In genomic region chr7:127196484-127196883, GRCm38 (mm10) we compare ENCODE assay signal across 8 mouse cellular contexts. TPM values are rescaled to one million over a fixed set of nuclear protein-coding genes. Genes with fewer than 3 reads are reported as not detected.
A peak's percentile ranks its signal among the peaks of the same experiment; 100 is the strongest.
DNase-seq lines count a peak whose midpoint lies in the region; ATAC-seq and TF ChIP-seq lines count a peak whose summit lies in the region.

No protein-coding gene starts in this region.

- no peak for ATAC-seq in kidney, postnatal 0 days (replicated peaks; ENCODE audit: low FRiP score, low read depth)
- peak; percentile 1; the same call in 1 of the 2 replicates for ATAC-seq in embryonic facial prominence, embryonic 13.5 days (ENCODE audit: insufficient number of reproducible peaks, insufficient read depth, low FRiP score, low TSS enrichment, low read depth)
- ATAC-seq in intestine, embryonic 16.5 days, result no peak
- ATAC-seq in neural tube, embryonic 13.5 days (ENCODE audit: low read depth), result no peak

- 63% methylated on average over 11 of the region's 11 CpGs for WGBS in kidney, postnatal 0 days
- WGBS in embryonic facial prominence, embryonic 13.5 days, result 60% methylated on average over 11 of the region's 11 CpGs
- 51% methylated on average over 11 of the region's 11 CpGs for WGBS in intestine, embryonic 16.5 days
- WGBS in neural tube, embryonic 13.5 days, result 63% methylated on average over 11 of the region's 11 CpGs

- H3K4me1 ChIP-seq in kidney, postnatal 0 days (replicated peaks; ENCODE audit: insufficient read depth, low read length), result peaks cover 20% of the 10 kb centered on the region
- H3K4me1 ChIP-seq in embryonic facial prominence, embryonic 13.5 days, result peaks cover 28% of the 10 kb centered on the region
- H3K4me1 ChIP-seq in intestine, embryonic 16.5 days (ENCODE audit: control insufficient read depth, insufficient read depth, low read length), result peaks cover 18% of the 10 kb centered on the region
- peaks cover 34% of the 10 kb centered on the region for H3K4me1 ChIP-seq in neural tube, embryonic 13.5 days (replicated peaks)

- peak overlapping the region; percentile 53 for H3K4me3 ChIP-seq in kidney, postnatal 0 days (replicated peaks; ENCODE audit: low read depth, low read length)
- peak overlapping the region; percentile 74 for H3K4me3 ChIP-seq in embryonic facial prominence, embryonic 13.5 days
- peak overlapping the region; percentile 77 for H3K4me3 ChIP-seq in intestine, embryonic 16.5 days (ENCODE audit: low read length)
- peak overlapping the region; percentile 73 for H3K4me3 ChIP-seq in neural tube, embryonic 13.5 days

- TF ChIP-seq CTCF in kidney, postnatal 0 days (IDR thresholded peaks at IDR 0.05; ENCODE audit: low read depth), result no peak

- H3K27me3 ChIP-seq in kidney, postnatal 0 days (ENCODE audit: insufficient read depth, low read length), result no peaks in the 10 kb centered on the region
- H3K27me3 ChIP-seq in embryonic facial prominence, embryonic 13.5 days, result no peaks in the 10 kb centered on the region
- H3K27me3 ChIP-seq in intestine, embryonic 16.5 days (replicated peaks; ENCODE audit: control insufficient read depth, insufficient read depth, low read length), result no peaks in the 10 kb centered on the region
- no peaks in the 10 kb centered on the region for H3K27me3 ChIP-seq in neural tube, embryonic 13.5 days

- H3K36me3 ChIP-seq in kidney, postnatal 0 days (ENCODE audit: insufficient read depth, low read length), result peaks cover 54% of the 10 kb centered on the region
- peaks cover 82% of the 10 kb centered on the region for H3K36me3 ChIP-seq in embryonic facial prominence, embryonic 13.5 days
- H3K36me3 ChIP-seq in intestine, embryonic 16.5 days (ENCODE audit: control insufficient read depth, insufficient read depth, low read length), result peaks cover 30% of the 10 kb centered on the region
- peaks cover 81% of the 10 kb centered on the region for H3K36me3 ChIP-seq in neural tube, embryonic 13.5 days

- H3K27ac ChIP-seq in kidney, postnatal 0 days, result peak overlapping the region; percentile 90
- H3K27ac ChIP-seq in embryonic facial prominence, embryonic 13.5 days, result peak overlapping the region; percentile 93
- H3K27ac ChIP-seq in intestine, embryonic 16.5 days (ENCODE audit: low read length), result peak overlapping the region; percentile 68; the same call in 1 of the 2 replicates
- peak overlapping the region; percentile 89 for H3K27ac ChIP-seq in neural tube, embryonic 13.5 days (replicated peaks)

- H3K4me2 ChIP-seq in kidney, postnatal 0 days (ENCODE audit: low read length), result peak overlapping the region; percentile 63
- H3K4me2 ChIP-seq in embryonic facial prominence, embryonic 13.5 days, result peak overlapping the region; percentile 74
- H3K4me2 ChIP-seq in intestine, embryonic 16.5 days (ENCODE audit: low read depth, low read length), result peak overlapping the region; percentile 65
- H3K4me2 ChIP-seq in neural tube, embryonic 13.5 days, result peak overlapping the region; percentile 75

- H3K9ac ChIP-seq in kidney, postnatal 0 days (ENCODE audit: low read depth, low read length), result peak overlapping the region; percentile 67
- H3K9ac ChIP-seq in embryonic facial prominence, embryonic 13.5 days, result peak overlapping the region; percentile 80
- peak overlapping the region; percentile 66 for H3K9ac ChIP-seq in intestine, embryonic 16.5 days (ENCODE audit: low read depth, low read length)
- peak overlapping the region; percentile 80 for H3K9ac ChIP-seq in neural tube, embryonic 13.5 days

- DNase-seq in kidney, postnatal 0 days (ENCODE audit: low spot score), result no peak
- DNase-seq in kidney, postnatal 36 days, result no peak
- no peak for DNase-seq in gastrocnemius, postnatal 10 days
- DNase-seq in embryo, embryonic 10 days (ENCODE audit: low spot score), result no peak
- no peak for DNase-seq in ovary, postnatal 14 days (ENCODE audit: low spot score)

- H3K9me3 ChIP-seq in kidney, postnatal 0 days (replicated peaks; ENCODE audit: low read length), result no peaks in the 10 kb centered on the region
- no peaks in the 10 kb centered on the region for H3K9me3 ChIP-seq in embryonic facial prominence, embryonic 13.5 days
- no peaks in the 10 kb centered on the region for H3K9me3 ChIP-seq in intestine, embryonic 16.5 days (ENCODE audit: control insufficient read depth, low read length)
- no peaks in the 10 kb centered on the region for H3K9me3 ChIP-seq in neural tube, embryonic 13.5 days

RNA-seq across cellular contexts. Expression of gene Cd2bp2, which starts 0.6 kb away (rescaled TPM):
- 42.8 and 47.7 TPM in 2 replicates for polyA plus RNA-seq in kidney, postnatal 0 days (2015; fragmentation: Nextera tagmentation; extraction: Ambion mirVana)
- 68.3 and 73.3 TPM in 2 replicates for polyA plus RNA-seq in embryonic facial prominence, embryonic 13.5 days (2015; fragmentation: Nextera tagmentation; extraction: Ambion mirVana)
- 42.2 and 43.3 TPM in 2 replicates for polyA plus RNA-seq in intestine, embryonic 16.5 days (2015; fragmentation: Nextera tagmentation; extraction: Ambion mirVana)
- polyA plus RNA-seq in neural tube, embryonic 13.5 days (2015; fragmentation: Nextera tagmentation; extraction: Ambion mirVana), result 78.7 and 80.0 TPM in 2 replicates
- 10 to 100 TPM; 36.7 to 41.1 TPM for total RNA-seq in gastrocnemius, postnatal 10 days (2021)

RNA-seq across cellular contexts. Expression of gene Tbc1d10b, which starts 11.8 kb away (rescaled TPM):
- polyA plus RNA-seq in kidney, postnatal 0 days (2015; fragmentation: Nextera tagmentation; extraction: Ambion mirVana), result 14.9 and 16.9 TPM in 2 replicates
- polyA plus RNA-seq in embryonic facial prominence, embryonic 13.5 days (2015; fragmentation: Nextera tagmentation; extraction: Ambion mirVana), result 30.4 and 32.0 TPM in 2 replicates
- polyA plus RNA-seq in intestine, embryonic 16.5 days (2015; fragmentation: Nextera tagmentation; extraction: Ambion mirVana), result 15.5 and 18.4 TPM in 2 replicates
- polyA plus RNA-seq in neural tube, embryonic 13.5 days (2015; fragmentation: Nextera tagmentation; extraction: Ambion mirVana), result 32.3 and 32.9 TPM in 2 replicates
- 10 to 100 TPM; 38.6 to 45.1 TPM for total RNA-seq in gastrocnemius, postnatal 10 days (2021)

RNA-seq across cellular contexts. Expression of gene Mylpf, which starts 12.2 kb away (rescaled TPM):
- polyA plus RNA-seq in kidney, postnatal 0 days (2015; fragmentation: Nextera tagmentation; extraction: Ambion mirVana), result 2.9 and 4.7 TPM in 2 replicates
- 34.1 and 41.1 TPM in 2 replicates for polyA plus RNA-seq in embryonic facial prominence, embryonic 13.5 days (2015; fragmentation: Nextera tagmentation; extraction: Ambion mirVana)
- 20.3 and 21.0 TPM in 2 replicates for polyA plus RNA-seq in intestine, embryonic 16.5 days (2015; fragmentation: Nextera tagmentation; extraction: Ambion mirVana)
- 27.7 and 63.1 TPM in 2 replicates for polyA plus RNA-seq in neural tube, embryonic 13.5 days (2015; fragmentation: Nextera tagmentation; extraction: Ambion mirVana)
- total RNA-seq in gastrocnemius, postnatal 10 days (2021), result over 10,000 TPM; 46,059 to 51,168 TPM

RNA-seq across cellular contexts. Expression of gene Zfp553, which starts 36.4 kb away (rescaled TPM):
- polyA plus RNA-seq in kidney, postnatal 0 days (2015; fragmentation: Nextera tagmentation; extraction: Ambion mirVana), result 22.3 and 25.1 TPM in 2 replicates
- polyA plus RNA-seq in embryonic facial prominence, embryonic 13.5 days (2015; fragmentation: Nextera tagmentation; extraction: Ambion mirVana), result 53.7 and 55.0 TPM in 2 replicates
- polyA plus RNA-seq in intestine, embryonic 16.5 days (2015; fragmentation: Nextera tagmentation; extraction: Ambion mirVana), result 21.6 and 23.6 TPM in 2 replicates
- polyA plus RNA-seq in neural tube, embryonic 13.5 days (2015; fragmentation: Nextera tagmentation; extraction: Ambion mirVana), result 54.7 and 58.0 TPM in 2 replicates
- 1 to 10 TPM; 5.5 to 7.3 TPM for total RNA-seq in gastrocnemius, postnatal 10 days (2021)

RNA-seq across cellular contexts. Expression of gene Sept1, which starts 36.4 kb away (rescaled TPM):
- polyA plus RNA-seq in kidney, postnatal 0 days (2015; fragmentation: Nextera tagmentation; extraction: Ambion mirVana), result 16.7 and 20.5 TPM in 2 replicates
- polyA plus RNA-seq in embryonic facial prominence, embryonic 13.5 days (2015; fragmentation: Nextera tagmentation; extraction: Ambion mirVana), result 26.9 and 29.6 TPM in 2 replicates
- 15.4 and 16.3 TPM in 2 replicates for polyA plus RNA-seq in intestine, embryonic 16.5 days (2015; fragmentation: Nextera tagmentation; extraction: Ambion mirVana)
- 16.2 and 23.7 TPM in 2 replicates for polyA plus RNA-seq in neural tube, embryonic 13.5 days (2015; fragmentation: Nextera tagmentation; extraction: Ambion mirVana)
- 1 to 10 TPM; 6.9 to 7.5 TPM for total RNA-seq in gastrocnemius, postnatal 10 days (2021)
